Mouse (Mus musculus): ENCODE measurements around the gene Fggy.

DNA sequence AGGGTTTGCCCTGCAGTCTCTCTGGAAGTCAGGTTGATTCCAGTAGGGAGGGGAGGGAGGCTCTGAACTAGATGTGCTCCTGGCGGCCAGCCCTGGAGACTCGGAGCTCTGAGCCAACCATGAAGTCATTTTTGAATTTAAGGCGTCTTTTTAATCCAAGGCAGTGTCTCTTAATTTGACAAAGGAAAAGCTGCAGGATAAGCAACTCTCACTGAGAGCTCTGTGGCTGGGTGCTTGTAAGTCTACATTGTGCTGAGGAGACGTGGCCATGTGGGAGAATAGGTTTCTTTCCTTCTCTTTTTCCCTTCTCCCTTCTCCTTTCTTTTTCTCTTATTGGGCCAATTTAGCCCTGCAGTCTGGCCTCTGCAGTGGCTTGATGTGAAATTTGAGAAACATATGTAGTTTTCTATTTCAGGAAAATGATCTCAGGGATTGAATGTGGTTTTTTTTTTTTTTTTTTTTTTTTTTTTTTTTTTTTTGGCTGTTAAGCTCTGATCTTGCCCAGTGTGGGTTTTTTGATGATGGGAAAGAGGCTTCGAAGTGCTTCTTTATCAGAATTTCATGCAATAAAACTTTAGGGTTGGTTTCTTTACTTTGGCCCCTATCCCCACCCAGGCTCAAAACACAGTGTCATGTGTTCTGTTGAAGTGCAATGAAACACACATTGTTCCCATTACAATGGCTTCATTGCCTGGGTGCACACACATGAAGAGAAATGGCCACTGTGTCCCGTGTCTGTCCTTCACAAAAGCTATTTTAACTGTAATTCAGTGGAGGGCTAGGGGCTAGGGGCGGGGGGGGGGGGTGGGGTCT lies 79.8 kb downstream of the Fggy start:
- no peak for TF ChIP-seq CTCF (conservative IDR thresholded peaks at IDR 0.05; ENCODE audit: low read length)
- TF ChIP-seq NANOG (IDR thresholded peaks at IDR 0.05; ENCODE audit: borderline replicate concordance, low read length): no peak
